Mouse (Mus musculus) kidney, embryonic 15.5 days (tissue): ENCODE results near the gene Ccdc90b. TPM values are rescaled to one million over a fixed set of nuclear protein-coding genes. Genes with fewer than 3 reads are reported as not detected.

Experiments
- ATAC-seq: fragments of 200-750 bp; cut with Nextera tagmentation; replicated peaks from 2 replicates; pipeline ENCODE4 v1.8.0; 2017; ENCODE audit warnings: moderate TSS enrichment; ENCODE audit not compliant: low FRiP score
- H3K27ac ChIP-seq: fragments of 300-500 bp; sonication (generic); 2 replicates; pipeline ENCODE4 v1.5.1; 2015; ENCODE audit warnings: mild to moderate bottlenecking, inconsistent platforms
- H3K27me3 ChIP-seq: fragments of 300-500 bp; sonication (generic); 2 replicates; pipeline ENCODE4 v1.6.1; 2015; ENCODE audit warnings: inconsistent platforms
- H3K36me3 ChIP-seq: fragments of 300-500 bp; sonication (generic); 2 replicates; pipeline ENCODE4 v1.6.1; 2015; ENCODE audit warnings: inconsistent platforms
- H3K4me1 ChIP-seq: fragments of 300-500 bp; sonication (generic); 2 replicates; pipeline ENCODE4 v1.6.1; 2015; ENCODE audit warnings: inconsistent platforms
- H3K4me2 ChIP-seq: fragments of 300-500 bp; sonication (generic); 2 replicates; pipeline ENCODE4 v1.6.1; 2015; ENCODE audit warnings: moderate library complexity, mild to moderate bottlenecking, inconsistent platforms
- H3K4me3 ChIP-seq: fragments of 300-500 bp; sonication (generic); replicated peaks from 2 replicates; pipeline ENCODE4 v1.5.1; 2015; ENCODE audit warnings: mild to moderate bottlenecking, inconsistent platforms
- H3K9ac ChIP-seq: fragments of 300-500 bp; sonication (generic); 2 replicates; pipeline ENCODE4 v1.6.1; 2015; ENCODE audit warnings: mild to moderate bottlenecking, inconsistent platforms
- H3K9me3 ChIP-seq: fragments of 300-500 bp; sonication (generic); replicated peaks from 2 replicates; pipeline ENCODE4 v1.6.1; 2016; ENCODE audit warnings: inconsistent platforms
- WGBS: fragments of 180-500 bp; shearing (Covaris S2); methylation state at CpG from one replicate; pipeline ENCODE4 v1.1.7; 2015; ENCODE audit warnings: mixed read lengths; 5-methylcytosine and 5-hydroxymethylcytosine counted together
- polyA plus RNA-seq: library from polyadenylated mRNA; unstranded; fragments of >200 nt; fragmentation: Nextera tagmentation; extraction: Ambion mirVana; gene quantifications from 2 replicates; pipeline ENCODE4 v1.2.1, GENCODE M21; 2015

Ccdc90b gene
- polyA plus RNA-seq, 1 experiment from 2014 or later: 48.5 TPM

- no peak overlapping the region for H3K4me3 ChIP-seq
- H3K4me2 ChIP-seq: no peak overlapping the region
- no peak overlapping the region for H3K9ac ChIP-seq
- H3K9me3 ChIP-seq: no peaks in the 10 kb centered on the region
- H3K4me1 ChIP-seq: no peaks in the 10 kb centered on the region
- no peak for ATAC-seq
- H3K27me3 ChIP-seq: no peaks in the 10 kb centered on the region
- peaks cover 24% of the 10 kb centered on the region for H3K36me3 ChIP-seq
- H3K27ac ChIP-seq: no peak overlapping the region
- WGBS: 92% methylated on average over 7 of the region's 7 CpGs
Observed at GRCm38 (mm10) chr7:92583567-92583966, 22.6 kb downstream of the Ccdc90b start.

GRCm38 (mm10) chr7:92589986-92590385, 29.0 kb downstream of the Ccdc90b start:
- ATAC-seq: no peak

GRCm38 (mm10) chr7:92590842-92591241, 29.9 kb downstream of the Ccdc90b start:
- WGBS: 80% methylated on average over 2 of the region's 2 CpGs
- H3K27me3 ChIP-seq: no peaks in the 10 kb centered on the region
- no peak overlapping the region for H3K9ac ChIP-seq

More at GRCm38 (mm10) chr7:92589986-92590385, 29.0 kb downstream of the Ccdc90b start:
- no peak overlapping the region for H3K4me2 ChIP-seq
- H3K27ac ChIP-seq: no peak overlapping the region
- H3K4me3 ChIP-seq: no peak overlapping the region
- H3K27me3 ChIP-seq: no peaks in the 10 kb centered on the region
- H3K4me1 ChIP-seq: no peaks in the 10 kb centered on the region
- H3K9ac ChIP-seq: no peak overlapping the region
- H3K36me3 ChIP-seq: no peaks in the 10 kb centered on the region
- no peaks in the 10 kb centered on the region for H3K9me3 ChIP-seq
- 90% methylated on average over 7 of the region's 7 CpGs for WGBS

GRCm38 (mm10) chr7:92604961-92605360, 44.0 kb downstream of the Ccdc90b start:
- no peaks in the 10 kb centered on the region for H3K4me1 ChIP-seq
- H3K27ac ChIP-seq: no peak overlapping the region
- H3K36me3 ChIP-seq: peaks cover 8% of the 10 kb centered on the region; the same call in 1 of the 2 replicates
- no peak for ATAC-seq
- no peak overlapping the region for H3K4me3 ChIP-seq
- no peaks in the 10 kb centered on the region for H3K9me3 ChIP-seq
- H3K27me3 ChIP-seq: no peaks in the 10 kb centered on the region
- 88% methylated on average over 7 of the region's 7 CpGs for whole genome bisulfite sequencing
- no peak overlapping the region for H3K9ac ChIP-seq
- H3K4me2 ChIP-seq: no peak overlapping the region

More at GRCm38 (mm10) chr7:92590842-92591241, 29.9 kb downstream of the Ccdc90b start:
- H3K27ac ChIP-seq: no peak overlapping the region
- no peaks in the 10 kb centered on the region for H3K4me1 ChIP-seq
- H3K36me3 ChIP-seq: no peaks in the 10 kb centered on the region
- H3K4me3 ChIP-seq: no peak overlapping the region
- ATAC-seq: no peak
- H3K9me3 ChIP-seq: no peaks in the 10 kb centered on the region
- no peak overlapping the region for H3K4me2 ChIP-seq

- Histone ChIP-seq H3K4me2 (no peak overlapping the region), H3K9me3 (no peaks in the 10 kb centered on the region), H3K4me3 (no peak overlapping the region), H3K27me3 (no peaks in the 10 kb centered on the region), H3K4me1 (no peaks in the 10 kb centered on the region), H3K9ac (no peak overlapping the region), H3K27ac (no peak overlapping the region), H3K36me3 (no peaks in the 10 kb centered on the region)
- WGBS: 59% methylated on average over 7 of the region's 7 CpGs
- ATAC-seq: no peak
Observed at GRCm38 (mm10) chr7:92610830-92611229, 49.9 kb downstream of the Ccdc90b start.

GRCm38 (mm10) chr7:92624488-92624887, 63.5 kb downstream of the Ccdc90b start:
- H3K4me3 ChIP-seq: no peak overlapping the region
- H3K27ac ChIP-seq: no peak overlapping the region
- WGBS: 59% methylated on average over 2 of the region's 2 CpGs
- H3K36me3 ChIP-seq: no peaks in the 10 kb centered on the region
- no peaks in the 10 kb centered on the region for H3K9me3 ChIP-seq
- H3K9ac ChIP-seq: no peak overlapping the region
- no peaks in the 10 kb centered on the region for H3K4me1 ChIP-seq
- no peak for ATAC-seq
- H3K4me2 ChIP-seq: no peak overlapping the region
- no peaks in the 10 kb centered on the region for H3K27me3 ChIP-seq

- no peak overlapping the region for H3K9ac ChIP-seq
- WGBS: 56% methylated on average over 2 of the region's 2 CpGs
- no peaks in the 10 kb centered on the region for H3K4me1 ChIP-seq
- no peaks in the 10 kb centered on the region for H3K36me3 ChIP-seq
- no peak for ATAC-seq
- H3K27me3 ChIP-seq: no peaks in the 10 kb centered on the region
- no peaks in the 10 kb centered on the region for H3K9me3 ChIP-seq
- no peak overlapping the region for H3K4me3 ChIP-seq
- no peak overlapping the region for H3K4me2 ChIP-seq
- no peak overlapping the region for H3K27ac ChIP-seq
Observed at GRCm38 (mm10) chr7:92630167-92630566, 69.2 kb downstream of the Ccdc90b start.

Other genes starting within 250 kb of the Ccdc90b start
- 6.2 and 7.7 TPM in 2 replicates for gene Ankrd42, start 76.0 kb downstream of the Ccdc90b start, polyA plus RNA-seq
- gene Pcf11, start 108.8 kb downstream of the Ccdc90b start, polyA plus RNA-seq: 21.9 TPM in 2 replicates
- gene Rab30, start 180.5 kb downstream of the Ccdc90b start, polyA plus RNA-seq: 8.2 and 8.3 TPM in 2 replicates